Mouse (Mus musculus) layer of hippocampus, adult 11-12 months (tissue): ENCODE data around the gene Dusp22.

ENCODE experiments used
- DNase-seq: peaks from one replicate; pipeline ENCODE4 v3.0.0; 2022; ENCODE audit warnings: low spot score

The Dusp22 gene

GRCm38 (mm10) chr13:30659613-30660505, at the start of gene Dusp22:
Dusp22 (plus strand) TSS chr13:30659999.
- peak; percentile 87 for DNase-seq

- DNase-seq: no peak
Measured at GRCm38 (mm10) chr13:30612079-30612794, 47.6 kb upstream of the Dusp22 start.

GRCm38 (mm10) chr13:30619684-30620083, 40.1 kb upstream of the Dusp22 start:
- no peak for DNase-seq

- DNase-seq: peak; percentile 48
Measured at GRCm38 (mm10) chr13:30628195-30629048, 31.4 kb upstream of the Dusp22 start.

- DNase-seq: no peak
Measured at GRCm38 (mm10) chr13:30629794-30630410, 29.9 kb upstream of the Dusp22 start.

- no peak for DNase-seq
Measured at GRCm38 (mm10) chr13:30632998-30633397, 26.8 kb upstream of the Dusp22 start.

- no peak for DNase-seq
Measured at GRCm38 (mm10) chr13:30636453-30636852, 23.3 kb upstream of the Dusp22 start.

- no peak for DNase-seq
Measured at GRCm38 (mm10) chr13:30638378-30639115, 21.3 kb upstream of the Dusp22 start.

GRCm38 (mm10) chr13:30642053-30642452, 17.7 kb upstream of the Dusp22 start:
- no peak for DNase-seq

GRCm38 (mm10) chr13:30648461-30648860, 11.3 kb upstream of the Dusp22 start:
- DNase-seq: no peak

GRCm38 (mm10) chr13:30649197-30649596, 10.6 kb upstream of the Dusp22 start:
- no peak for DNase-seq

- DNase-seq: no peak
Measured at GRCm38 (mm10) chr13:30650684-30651083, 9.1 kb upstream of the Dusp22 start.

GRCm38 (mm10) chr13:30653051-30653450, 6.7 kb upstream of the Dusp22 start:
- DNase-seq: no peak

GRCm38 (mm10) chr13:30654463-30654862, 5.3 kb upstream of the Dusp22 start:
- no peak for DNase-seq

GRCm38 (mm10) chr13:30656909-30657308, 2.9 kb upstream of the Dusp22 start:
- DNase-seq: no peak

GRCm38 (mm10) chr13:30657779-30658178, 2.0 kb upstream of the Dusp22 start:
- DNase-seq: no peak

- no peak for DNase-seq
Measured at GRCm38 (mm10) chr13:30658201-30658996, 1.4 kb upstream of the Dusp22 start.

GRCm38 (mm10) chr13:30665261-30665660, 5.5 kb downstream of the Dusp22 start:
- no peak for DNase-seq

GRCm38 (mm10) chr13:30666537-30666936, 6.7 kb downstream of the Dusp22 start:
- DNase-seq: peak; percentile 29

- DNase-seq: no peak
Measured at GRCm38 (mm10) chr13:30668301-30668700, 8.5 kb downstream of the Dusp22 start.
